Mouse (Mus musculus) CH12.LX (cell line): ENCODE measurements at regions not wholly inside any gene's neighbourhood (a gene's known extent, or its start where the extent isn't known, plus 50 kb on each side); places are given as distances from the start of the nearest gene placed in this dataset.

ENCODE experiments used
- DNase-seq: peaks from one replicate; pipeline ENCODE4 v3.0.0-alpha.2; 2013; ENCODE audit errors: extremely low read depth
- H3K27ac ChIP-seq: 2 replicates; pipeline ENCODE4 v1.5.1; 2012; ENCODE audit warnings: low read depth, mild to moderate bottlenecking, control low read depth, moderate library complexity; ENCODE audit not compliant: insufficient read depth
- H3K27me3 ChIP-seq: replicated peaks from 2 replicates; pipeline ENCODE3; 2012; ENCODE audit warnings: inconsistent platforms
- H3K36me3 ChIP-seq, 2 experiments: replicated peaks in 1 of 2; 2 replicates each; pipeline versions ENCODE3 to v1.6.1; 2012; ENCODE audit warnings: inconsistent platforms in 1 of 2, low read length in 1 of 2, mild to moderate bottlenecking in 1 of 2, mixed read lengths in 1 of 2, moderate library complexity in 1 of 2; ENCODE audit not compliant: control insufficient read depth in 1 of 2, insufficient read depth in 1 of 2
- H3K4me1 ChIP-seq, 2 experiments: 2 replicates each; pipeline ENCODE4 v1.6.1; 2012; ENCODE audit warnings: inconsistent platforms in 1 of 2, moderate library complexity in 1 of 2; ENCODE audit not compliant: insufficient read depth in 2 of 2, control insufficient read depth in 1 of 2
- H3K4me2 ChIP-seq: 2 replicates; pipeline ENCODE4 v1.6.1; 2012; ENCODE audit warnings: low read depth, mild to moderate bottlenecking, control low read depth; ENCODE audit not compliant: poor library complexity, insufficient read depth, severe bottlenecking
- H3K4me3 ChIP-seq, 3 experiments: fragments of 150-350 bp in 1 of 3; sonication (generic) in 1 of 3; replicated peaks in 1 of 3; 2 replicates each; pipeline versions ENCODE3 to v1.5.1; 2011 to 2012; ENCODE audit warnings: low read depth in 2 of 3, low read length in 2 of 3, mild to moderate bottlenecking in 2 of 3, moderate library complexity in 2 of 3, control low read depth in 1 of 3, improper control_type of control experiment in 1 of 3, inconsistent platforms in 1 of 3, mixed read lengths in 1 of 3; ENCODE audit not compliant: poor library complexity in 1 of 3
- H3K79me2 ChIP-seq: replicated peaks from 2 replicates; pipeline ENCODE4 v1.6.1; 2012; ENCODE audit warnings: mild to moderate bottlenecking, moderate library complexity; ENCODE audit not compliant: control insufficient read depth, poor library complexity, insufficient read depth, severe bottlenecking; ENCODE audit errors: extremely low read depth
- H3K9ac ChIP-seq: 2 replicates; pipeline ENCODE4 v1.6.1; 2012; ENCODE audit warnings: low read depth, mild to moderate bottlenecking, control low read depth, moderate library complexity; ENCODE audit not compliant: insufficient read depth
- H3K9me3 ChIP-seq: replicated peaks from 2 replicates; pipeline ENCODE3; 2012; ENCODE audit warnings: low read length, inconsistent platforms, mixed read lengths
- BHLHE40 ChIP-seq: IDR thresholded peaks from 2 replicates; pipeline ENCODE4 v1.6.1; 2011; ENCODE audit warnings: mild to moderate bottlenecking, low read depth, low read length, improper control_type of control experiment
- CHD2 ChIP-seq: IDR thresholded peaks from 2 replicates; pipeline ENCODE4 v1.6.1; 2011; ENCODE audit warnings: low read length, improper control_type of control experiment
- EP300 ChIP-seq: IDR thresholded peaks from 2 replicates; pipeline ENCODE4 v1.6.1; 2011; ENCODE audit warnings: low read length, improper control_type of control experiment
- GABPA ChIP-seq: IDR thresholded peaks from 2 replicates; pipeline ENCODE4 v1.6.1; 2012; ENCODE audit warnings: low read depth, low read length, improper control_type of control experiment, inconsistent platforms; ENCODE audit not compliant: insufficient replicate concordance
- JUND ChIP-seq: conservative IDR thresholded peaks from 2 replicates; pipeline ENCODE4 v1.6.1; 2011; ENCODE audit warnings: low read depth, low read length, improper control_type of control experiment
- KAT2A ChIP-seq: IDR thresholded peaks from 2 replicates; pipeline ENCODE4 v1.6.1; 2012; ENCODE audit warnings: low read length, improper control_type of control experiment, inconsistent platforms; ENCODE audit not compliant: insufficient replicate concordance
- MAFK ChIP-seq: IDR thresholded peaks from 2 replicates; pipeline ENCODE4 v1.6.1; 2011; ENCODE audit warnings: low read length, improper control_type of control experiment; ENCODE audit not compliant: insufficient replicate concordance
- MAZ ChIP-seq: IDR thresholded peaks from 2 replicates; pipeline ENCODE4 v1.6.1; 2012; ENCODE audit warnings: low read depth, mild to moderate bottlenecking, inconsistent platforms, low read length, improper control_type of control experiment, moderate library complexity
- PAX5 ChIP-seq: IDR thresholded peaks from 2 replicates; pipeline ENCODE4 v1.6.1; 2012; ENCODE audit warnings: low read length, inconsistent platforms, mixed read lengths
- POLR2A ChIP-seq: IDR thresholded peaks from 2 replicates; pipeline ENCODE4 v1.6.1; 2011; ENCODE audit warnings: low read depth, mild to moderate bottlenecking, improper control_type of control experiment, low read length
- POLR2AphosphoS2 ChIP-seq: IDR thresholded peaks from 2 replicates; pipeline ENCODE4 v1.6.1; 2011; ENCODE audit warnings: low read depth, low read length, improper control_type of control experiment
- RAD21 ChIP-seq: IDR thresholded peaks from 2 replicates; pipeline ENCODE4 v1.6.1; 2011; ENCODE audit warnings: low read depth, mild to moderate bottlenecking, low read length, improper control_type of control experiment, moderate library complexity
- SMC3 ChIP-seq: IDR thresholded peaks from 2 replicates; pipeline ENCODE4 v1.6.1; 2011; ENCODE audit warnings: low read depth, low read length, improper control_type of control experiment
- TBP ChIP-seq: conservative IDR thresholded peaks from 2 replicates; pipeline ENCODE4 v1.6.1; 2011; ENCODE audit warnings: low read depth, low read length, improper control_type of control experiment
- UBTF ChIP-seq: IDR thresholded peaks from 2 replicates; pipeline ENCODE4 v1.6.1; 2012; ENCODE audit warnings: low read depth, mild to moderate bottlenecking, inconsistent platforms, low read length, improper control_type of control experiment, moderate library complexity
- ZKSCAN1 ChIP-seq: IDR thresholded peaks from 2 replicates; pipeline ENCODE4 v1.6.1; 2012; ENCODE audit warnings: low read depth, inconsistent platforms, low read length, improper control_type of control experiment, borderline replicate concordance
- ZMIZ1 ChIP-seq: IDR thresholded peaks from 2 replicates; pipeline ENCODE4 v1.6.1; 2012; ENCODE audit warnings: low read depth, mild to moderate bottlenecking, inconsistent platforms, low read length, improper control_type of control experiment
- ZNF384 ChIP-seq: IDR thresholded peaks from 2 replicates; pipeline ENCODE4 v1.6.1; 2012; ENCODE audit warnings: low read depth, low read length, improper control_type of control experiment, inconsistent platforms
- dilution Hi-C: fragments of 300-500 bp; cut with MboI; formaldehyde crosslinking; loops from 2 replicates; pipeline ENCODE4 v1.14.3; 2020; ENCODE audit warnings: low sequenced_read_pairs; ENCODE audit not compliant: extremely low pct_unique_long_range_greater_than_20kb, extremely low pct_ligation_motif_present
- in situ Hi-C: fragments of 300-500 bp; cut with MboI; formaldehyde crosslinking; loops from 3 replicates; pipeline ENCODE4 v1.14.3; 2019; ENCODE audit warnings: low sequenced_read_pairs, low pct_ligation_motif_present, low pct_unique_long_range_greater_than_20kb, mixed read lengths

DNA sequence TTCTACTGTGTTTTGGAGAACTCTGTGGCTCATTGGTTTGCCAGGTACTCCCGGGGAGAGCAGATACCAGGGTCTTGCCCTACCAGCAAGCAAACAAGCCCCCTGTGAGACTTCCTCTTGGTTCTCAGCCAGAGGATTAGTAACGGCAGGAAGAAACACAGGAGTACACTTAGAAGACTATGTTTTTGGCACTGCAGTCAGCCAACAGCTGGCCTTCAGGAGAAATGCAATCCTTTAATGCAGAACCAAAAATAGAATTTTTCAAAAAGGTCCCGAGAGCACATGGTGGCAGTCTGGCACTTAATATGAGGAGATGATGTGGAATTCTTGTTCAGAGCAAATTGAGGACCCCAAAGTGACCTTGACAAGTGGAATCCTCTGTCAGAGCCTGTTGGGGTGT lies 189.8 kb downstream of the Faxc start:
- Histone ChIP-seq H3K4me2 (no peak overlapping the region), H3K9me3 (no peaks in the 10 kb centered on the region), H3K4me3 (no peak overlapping the region), H3K27me3 (no peaks in the 10 kb centered on the region), H3K36me3 (no peaks in the 10 kb centered on the region), H3K4me1 (no peaks in the 10 kb centered on the region; a peak in 1 of 4 replicates), H3K9ac (no peak overlapping the region), H3K79me2 (no peaks in the 10 kb centered on the region), H3K27ac (no peak overlapping the region)
- no peak for TF ChIP-seq MAZ
- TF ChIP-seq ZKSCAN1, result no peak
- TF ChIP-seq EP300, result no peak
- no peak for TF ChIP-seq TBP
- TF ChIP-seq MAFK, result no peak
- TF ChIP-seq GABPA, result no peak
- no peak for TF ChIP-seq POLR2A
- no peak for TF ChIP-seq KAT2A
- no peak for TF ChIP-seq POLR2AphosphoS2
- no peak for TF ChIP-seq ZMIZ1
- no peak for TF ChIP-seq ZNF384
- TF ChIP-seq PAX5, result no peak
- no peak for TF ChIP-seq JUND
- no peak for TF ChIP-seq BHLHE40
- no peak for TF ChIP-seq CHD2
- TF ChIP-seq SMC3, result no peak
- DNase-seq, result no peak
- dilution Hi-C loops, result no loop called here
- in situ Hi-C loops, result no loop called here

DNA sequence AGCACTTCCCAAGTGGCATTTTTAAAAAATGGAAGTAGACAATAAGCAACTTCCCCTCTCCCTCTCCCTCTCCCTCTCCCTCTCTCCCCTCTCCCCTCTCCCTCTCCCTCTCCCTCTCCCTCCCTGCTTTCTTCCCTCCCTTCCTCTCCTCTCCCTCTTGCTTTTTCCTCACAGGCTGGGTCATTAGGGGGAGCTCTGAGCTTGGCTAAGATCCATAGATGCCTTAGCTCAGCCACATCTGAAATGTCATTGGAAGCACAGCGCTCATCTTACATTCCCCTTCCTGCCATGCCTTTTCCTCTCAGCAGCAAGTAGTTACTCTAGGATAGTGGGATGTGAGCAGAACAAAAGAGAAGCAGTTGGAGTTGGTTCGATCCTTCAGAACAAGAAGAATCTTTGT lies 190.3 kb downstream of the Faxc start:
- DNase-seq, result no peak
- no peak overlapping the region for H3K4me2 ChIP-seq
- H3K9ac ChIP-seq, result no peak overlapping the region
- H3K27ac ChIP-seq, result no peak overlapping the region
- H3K79me2 ChIP-seq, result no peaks in the 10 kb centered on the region
- H3K9me3 ChIP-seq, result no peaks in the 10 kb centered on the region
- dilution Hi-C loops, result no loop called here
- no peak overlapping the region for H3K4me3 ChIP-seq
- H3K27me3 ChIP-seq, result no peaks in the 10 kb centered on the region
- TF ChIP-seq RAD21 (peak; percentile 10), ZKSCAN1 (no peak), UBTF (no peak)
- in situ Hi-C loops, result no loop called here
- H3K36me3 ChIP-seq, result no peaks in the 10 kb centered on the region
- no peaks in the 10 kb centered on the region; a peak in 1 of 4 replicates for H3K4me1 ChIP-seq
